Mouse (Mus musculus): ENCODE measurements at regions not wholly inside any gene's neighbourhood (a gene's known extent, or its start where the extent isn't known, plus 50 kb on each side); places are given as distances from the start of the nearest gene placed in this dataset.

DNA sequence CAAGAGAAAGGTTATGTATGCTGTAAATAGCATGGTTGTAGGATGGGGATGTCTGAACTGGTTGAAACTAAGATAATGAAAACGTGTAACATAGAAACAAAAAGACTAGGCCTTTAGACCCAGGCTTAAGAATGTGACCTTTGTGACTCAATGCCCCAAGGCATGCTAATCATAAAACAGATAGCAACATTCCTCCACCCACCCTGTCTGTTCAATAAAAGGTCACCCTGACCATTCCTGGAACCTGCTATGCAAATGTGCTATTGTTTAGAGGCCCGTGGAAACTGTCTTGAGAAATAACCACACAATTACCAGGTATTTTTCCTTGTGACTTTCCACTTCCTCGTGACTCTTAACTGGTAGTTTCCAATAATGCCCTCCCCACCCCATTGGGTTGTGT is 288.3 kb upstream of the Alcam start:
- DNase-seq = no peak

DNA sequence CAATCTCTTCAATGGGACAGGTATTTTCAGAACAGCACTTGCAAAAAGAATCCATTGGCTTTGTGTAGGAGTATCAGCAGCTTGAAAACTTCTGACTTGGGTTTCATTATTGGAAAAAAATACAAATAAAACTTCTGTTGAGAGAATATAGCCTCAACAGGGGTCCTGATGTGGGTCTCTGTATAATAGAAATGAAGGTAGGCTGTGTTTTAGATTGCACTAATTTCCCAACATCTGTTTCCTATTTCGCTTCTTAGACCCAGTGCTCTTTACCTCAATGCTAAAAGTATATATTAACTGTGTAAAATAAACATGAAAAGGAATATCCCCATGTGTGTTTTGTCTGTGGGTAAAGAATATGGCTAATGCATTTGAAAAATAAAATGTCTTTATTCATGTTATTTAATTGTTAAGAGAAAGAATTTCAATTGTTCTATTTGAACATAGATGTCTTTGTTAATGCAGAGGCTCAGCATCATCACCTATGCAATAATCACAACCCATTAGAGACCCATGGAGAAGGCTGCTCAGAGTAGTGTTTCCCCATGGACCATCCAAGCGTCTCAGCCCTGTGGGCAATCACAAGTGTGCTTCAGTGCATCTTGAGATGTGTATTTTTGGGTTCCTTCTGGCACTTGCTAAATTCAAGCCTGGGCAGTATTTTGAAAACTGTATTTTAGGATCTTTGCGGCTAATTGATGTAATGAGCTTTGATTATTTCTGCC is 272.4 kb upstream of the Alcam start:
- DNase-seq = no peak

DNA sequence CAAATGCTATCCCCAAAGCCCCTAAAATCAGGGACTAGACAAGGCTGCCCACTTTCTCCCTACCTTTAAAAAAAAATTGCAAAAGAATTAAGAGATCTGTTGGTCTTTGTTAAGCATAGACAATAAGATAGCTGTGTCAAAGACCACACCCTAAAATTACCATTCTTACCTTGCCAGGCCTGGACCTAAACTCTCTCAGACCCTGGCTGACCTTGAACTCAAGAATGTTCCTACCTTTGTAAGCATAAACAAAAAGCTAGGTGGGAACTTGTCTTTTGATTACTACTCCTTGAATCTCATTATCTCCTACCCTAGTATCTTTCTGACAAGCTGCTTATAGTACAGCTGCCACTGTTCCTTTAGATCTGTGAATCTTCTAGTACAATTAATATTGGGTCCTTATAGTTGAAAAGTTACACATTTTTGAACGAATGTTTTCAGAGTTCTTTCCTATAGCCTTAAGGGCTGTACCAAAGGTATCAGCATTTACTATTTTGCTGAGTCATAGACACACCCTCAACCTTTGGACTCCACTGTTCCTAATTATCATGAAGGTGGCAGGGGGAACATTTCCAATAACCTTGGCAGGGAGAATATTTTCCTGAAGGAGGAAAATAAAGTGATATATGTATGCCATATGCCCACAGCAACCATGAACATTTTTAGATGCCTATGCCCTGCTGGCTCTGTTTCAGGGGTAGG is 264.5 kb upstream of the Alcam start:
- no peak for DNase-seq

DNA sequence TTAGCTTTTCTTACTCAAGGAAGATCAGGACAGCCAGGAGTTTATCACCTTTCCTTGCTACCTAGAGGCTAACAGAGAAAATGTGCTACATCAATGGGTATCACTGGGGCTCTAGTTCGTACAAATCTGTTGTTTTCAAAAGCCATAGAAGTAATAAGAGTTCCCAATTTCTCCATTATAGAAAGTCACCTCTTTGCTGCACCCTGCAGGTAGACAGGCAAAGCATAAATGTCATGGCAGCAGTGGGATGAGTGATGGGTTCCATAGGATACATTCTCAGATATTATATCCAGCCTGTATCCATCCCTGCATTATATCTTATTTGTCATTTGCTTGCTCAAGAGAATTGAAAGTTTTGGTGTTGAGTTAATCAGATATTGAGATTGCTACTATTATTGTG is 236.4 kb upstream of the Alcam start:
- no peak for DNase-seq

DNA sequence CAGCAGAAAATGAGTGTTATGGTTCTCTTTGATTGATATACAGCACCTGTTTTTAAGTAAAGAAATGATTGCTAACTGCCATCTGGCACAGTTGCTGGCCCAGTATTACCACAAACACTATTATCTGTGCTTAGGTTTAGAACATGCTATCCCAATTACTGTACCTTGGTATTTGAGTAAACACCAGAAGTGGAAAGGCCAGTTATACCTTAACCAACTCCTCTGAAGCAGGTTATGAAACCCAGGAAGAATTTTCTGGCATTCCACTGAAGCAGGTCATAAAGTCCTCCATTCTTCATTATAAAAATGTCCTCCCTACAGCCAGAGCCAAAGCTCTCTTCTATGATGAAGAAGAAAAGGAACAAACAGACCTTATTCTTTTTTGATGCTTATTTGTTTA is 201.0 kb upstream of the Alcam start:
- DNase-seq = no peak

All from kidney, postnatal 14 days (tissue).